Mouse (Mus musculus) MEL (cell line): ENCODE measurements around the gene Dgkg. TPM values are rescaled to one million over a fixed set of nuclear protein-coding genes. Genes with fewer than 3 reads are reported as not detected.

ENCODE experiments used
- DNase-seq: peaks from one replicate; pipeline ENCODE4 v3.0.0; 2011; ENCODE audit warnings: low read depth, low spot score
- H3K27ac ChIP-seq: 2 replicates; pipeline ENCODE4 v1.5.1; 2012; ENCODE audit warnings: low read depth, mild to moderate bottlenecking, control low read depth, low read length, moderate library complexity; ENCODE audit not compliant: control insufficient read depth
- H3K27me3 ChIP-seq, 2 experiments: fragments of 150-350 bp in 1 of 2; sonication (generic) in 1 of 2; 2 replicates each; pipeline ENCODE4 v1.6.1; 2012; ENCODE audit warnings: low read length in 2 of 2, mild to moderate bottlenecking in 2 of 2, improper control_type of control experiment in 1 of 2, moderate library complexity in 1 of 2; ENCODE audit not compliant: insufficient read depth in 2 of 2, control insufficient read depth in 1 of 2
- H3K36me3 ChIP-seq, 2 experiments: 2 replicates each; pipeline ENCODE4 v1.6.1; 2012 to 2014; ENCODE audit warnings: low read length in 2 of 2, improper control_type of control experiment in 1 of 2, inconsistent platforms in 1 of 2, mild to moderate bottlenecking in 1 of 2; ENCODE audit not compliant: insufficient read depth in 2 of 2, control insufficient read depth in 1 of 2
- H3K4me1 ChIP-seq, 2 experiments: fragments of 150-350 bp in 1 of 2; sonication (generic) in 1 of 2; 2 replicates each; pipeline ENCODE4 v1.6.1; 2012; ENCODE audit warnings: low read length in 2 of 2, improper control_type of control experiment in 1 of 2, mild to moderate bottlenecking in 1 of 2; ENCODE audit not compliant: insufficient read depth in 2 of 2, control insufficient read depth in 1 of 2
- H3K4me3 ChIP-seq, 2 experiments: fragments of 150-350 bp in 1 of 2; sonication (generic) in 1 of 2; 2 replicates each; pipeline ENCODE4 v1.5.1; 2012; ENCODE audit warnings: low read depth in 2 of 2, low read length in 2 of 2, mild to moderate bottlenecking in 2 of 2, moderate library complexity in 2 of 2, control low read depth in 1 of 2, improper control_type of control experiment in 1 of 2; ENCODE audit not compliant: control insufficient read depth in 1 of 2, insufficient read depth in 1 of 2
- H3K79me2 ChIP-seq: 2 replicates; pipeline ENCODE4 v1.6.1; 2012; ENCODE audit warnings: mild to moderate bottlenecking, low read length, moderate library complexity; ENCODE audit not compliant: control insufficient read depth, poor library complexity, insufficient read depth
- H3K9ac ChIP-seq: 2 replicates; pipeline ENCODE4 v1.6.1; 2012; ENCODE audit warnings: low read depth, mild to moderate bottlenecking, control low read depth, low read length, moderate library complexity; ENCODE audit not compliant: control insufficient read depth, poor library complexity, severe bottlenecking
- H3K9me3 ChIP-seq: fragments of 150-350 bp; sonication (generic); replicated peaks from 2 replicates; pipeline ENCODE4 v1.6.1; 2012; ENCODE audit warnings: mild to moderate bottlenecking, low read length, improper control_type of control experiment, moderate library complexity; ENCODE audit not compliant: insufficient read depth
- ETS1 ChIP-seq: IDR thresholded peaks from 2 replicates; pipeline ENCODE4 v1.6.1; 2012; ENCODE audit warnings: low read depth, mild to moderate bottlenecking, inconsistent platforms, low read length, improper control_type of control experiment, moderate library complexity
- GABPA ChIP-seq: IDR thresholded peaks from 2 replicates; pipeline ENCODE4 v1.6.1; 2012; ENCODE audit warnings: low read depth, mild to moderate bottlenecking, inconsistent platforms, low read length, improper control_type of control experiment, moderate library complexity
- GATA1 ChIP-seq: IDR thresholded peaks from 2 replicates; pipeline ENCODE4 v1.6.1; 2011; ENCODE audit warnings: low read depth, low read length, improper control_type of control experiment
- KAT2A ChIP-seq: conservative IDR thresholded peaks from 2 replicates; pipeline ENCODE4 v1.6.1; 2012; ENCODE audit warnings: low read depth, low read length, improper control_type of control experiment, inconsistent platforms
- MAFK ChIP-seq: IDR thresholded peaks from 2 replicates; pipeline ENCODE4 v1.6.1; 2011; ENCODE audit warnings: low read depth, mild to moderate bottlenecking, low read length, improper control_type of control experiment, borderline replicate concordance
- MAX ChIP-seq: IDR thresholded peaks from 2 replicates; pipeline ENCODE4 v1.6.1; 2011; ENCODE audit warnings: low read length, improper control_type of control experiment
- MEF2A ChIP-seq: IDR thresholded peaks from 2 replicates; pipeline ENCODE4 v1.6.1; 2014; ENCODE audit warnings: low read depth, mild to moderate bottlenecking, inconsistent platforms, low read length, improper control_type of control experiment; ENCODE audit not compliant: poor library complexity, insufficient replicate concordance, severe bottlenecking; ENCODE audit errors: extremely low read depth
- MYB ChIP-seq: IDR thresholded peaks from 2 replicates; pipeline ENCODE4 v1.6.1; 2011; ENCODE audit warnings: mild to moderate bottlenecking, low read depth, low read length, improper control_type of control experiment
- RAD21 ChIP-seq: IDR thresholded peaks from 2 replicates; pipeline ENCODE4 v1.6.1; 2011; ENCODE audit warnings: mild to moderate bottlenecking, low read depth, low read length, improper control_type of control experiment
- SMC3 ChIP-seq: IDR thresholded peaks from 2 replicates; pipeline ENCODE4 v1.6.1; 2011; ENCODE audit warnings: low read depth, low read length, improper control_type of control experiment
- TAL1 ChIP-seq: IDR thresholded peaks from 2 replicates; pipeline ENCODE4 v1.6.1; 2012; ENCODE audit warnings: mild to moderate bottlenecking, inconsistent platforms, low read length, moderate library complexity, mixed read lengths
- TBP ChIP-seq: IDR thresholded peaks from 2 replicates; pipeline ENCODE4 v1.8.0; 2011; ENCODE audit warnings: low read depth, low read length, improper control_type of control experiment
- UBTF ChIP-seq: IDR thresholded peaks from 2 replicates; pipeline ENCODE4 v1.6.1; 2012; ENCODE audit warnings: low read depth, mild to moderate bottlenecking, inconsistent platforms, low read length, improper control_type of control experiment, moderate library complexity, borderline replicate concordance; ENCODE audit not compliant: insufficient read depth
- USF1 ChIP-seq: IDR thresholded peaks from 2 replicates; pipeline ENCODE4 v1.6.1; 2014; ENCODE audit warnings: low read depth, mild to moderate bottlenecking, inconsistent platforms, low read length, improper control_type of control experiment, moderate library complexity
- ZKSCAN1 ChIP-seq: IDR thresholded peaks from 2 replicates; pipeline ENCODE4 v1.6.1; 2012; ENCODE audit warnings: low read depth, mild to moderate bottlenecking, inconsistent platforms, low read length, improper control_type of control experiment, moderate library complexity
- ZMIZ1 ChIP-seq: IDR thresholded peaks from 2 replicates; pipeline ENCODE4 v1.6.1; 2012; ENCODE audit warnings: low read depth, mild to moderate bottlenecking, inconsistent platforms, low read length, improper control_type of control experiment, moderate library complexity
- ZNF384 ChIP-seq: IDR thresholded peaks from 2 replicates; pipeline ENCODE4 v1.6.1; 2012; ENCODE audit warnings: low read depth, mild to moderate bottlenecking, inconsistent platforms, low read length, improper control_type of control experiment
- polyA plus RNA-seq, 2 experiments: library from polyadenylated mRNA; stranded (reverse) in 1 of 2; unstranded in 1 of 2; fragments of >175 nt in 1 of 2; fragments of >200 nt in 1 of 2; gene quantifications; 2 replicates each; pipeline versions ENCODE4 v1.2.1 to v1.2.4; 2012; ENCODE audit warnings: low replicate concordance in 2 of 2, low read depth in 1 of 2; ENCODE audit not compliant: insufficient read length in 2 of 2, insufficient read depth in 1 of 2, missing spikeins in 1 of 2
- total RNA-seq: library from RNA; depleted of rRNA; stranded (reverse); fragments of 300-350 nt; gene quantifications from 2 replicates; pipeline ENCODE4 v1.2.3, GENCODE M21; 2012

The Dgkg gene
- total and polyA plus RNA-seq, 3 experiments: not detected

GRCm38 (mm10) chr16:22651244-22651643 is 5.8 kb downstream of the Dgkg start:
- no peak for DNase-seq
- no peaks in the 10 kb centered on the region for H3K4me1 ChIP-seq
- no peak overlapping the region for H3K27ac ChIP-seq
- H3K9me3 ChIP-seq: no peaks in the 10 kb centered on the region
- H3K27me3 ChIP-seq: no peaks in the 10 kb centered on the region
- H3K79me2 ChIP-seq: no peaks in the 10 kb centered on the region
- no peaks in the 10 kb centered on the region for H3K36me3 ChIP-seq
- no peak overlapping the region for H3K4me3 ChIP-seq
- H3K9ac ChIP-seq: no peak overlapping the region
- no peak for TF ChIP-seq GATA1
- TF ChIP-seq RAD21: no peak
- no peak for TF ChIP-seq TBP
- no peak for TF ChIP-seq MYB
- TF ChIP-seq MEF2A: no peak
- no peak for TF ChIP-seq UBTF
- TF ChIP-seq ZNF384: no peak
- no peak for TF ChIP-seq USF1
- no peak for TF ChIP-seq KAT2A
- TF ChIP-seq TAL1: no peak
- no peak for TF ChIP-seq ZMIZ1
- no peak for TF ChIP-seq MAFK
- TF ChIP-seq SMC3: no peak
- TF ChIP-seq ETS1: no peak
- no peak for TF ChIP-seq GABPA
- no peak for TF ChIP-seq MAX
- TF ChIP-seq ZKSCAN1: no peak

- no peak overlapping the region for H3K9ac ChIP-seq
- H3K27me3 ChIP-seq: no peaks in the 10 kb centered on the region
- no peaks in the 10 kb centered on the region for H3K4me1 ChIP-seq
- no peaks in the 10 kb centered on the region for H3K9me3 ChIP-seq
- no peaks in the 10 kb centered on the region for H3K79me2 ChIP-seq
- H3K4me3 ChIP-seq: no peak overlapping the region
- no peak for TF ChIP-seq GABPA
- H3K36me3 ChIP-seq: no peaks in the 10 kb centered on the region
- no peak for DNase-seq
- no peak overlapping the region for H3K27ac ChIP-seq
These were observed 11.8 kb downstream of the Dgkg start for GRCm38 (mm10) chr16:22645256-22645655.
